Mouse (Mus musculus): ENCODE results near the gene Mad1l1. TPM values are rescaled to one million over a fixed set of nuclear protein-coding genes. Genes with fewer than 3 reads are reported as not detected.

The Mad1l1 gene
- polyA plus RNA-seq, 1 experiment = 18.3 TPM

DNA sequence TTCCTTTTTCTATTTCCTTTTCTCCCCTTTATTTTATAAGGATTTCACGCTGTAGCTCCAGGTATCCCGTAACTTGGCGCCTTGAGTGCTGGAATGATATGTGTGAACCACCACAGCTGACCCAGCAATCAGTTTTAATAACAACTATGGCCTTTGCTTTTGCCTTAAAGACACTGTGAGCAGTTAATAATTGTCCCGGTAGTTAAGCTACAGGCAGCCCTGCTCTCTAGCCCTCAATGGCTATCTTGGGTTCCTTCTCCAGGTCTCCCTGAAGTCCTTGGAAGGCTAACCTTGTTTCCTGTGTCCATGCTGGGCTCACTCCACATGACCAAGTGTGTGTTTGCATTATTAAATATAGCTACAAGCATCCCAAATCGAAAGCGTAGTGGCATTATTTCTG, 237.0 kb downstream of the Mad1l1 start:
- 94% methylated on average over 6 of the region's 6 CpGs for WGBS
- TF ChIP-seq POLR2A (IDR thresholded peaks at IDR 0.05; ENCODE audit: low read depth, low read length) = no peak
- TF ChIP-seq CTCF (IDR thresholded peaks at IDR 0.05; ENCODE audit: extremely low read depth, insufficient read depth, insufficient read length, insufficient replicate concordance) = no peak
- Histone ChIP-seq H3K36me3 (ENCODE audit: control insufficient read depth, insufficient read depth, low read length) (peaks cover 6% of the 10 kb centered on the region), H3K27me3 (ENCODE audit: control insufficient read depth, insufficient read depth, low read length) (no peaks in the 10 kb centered on the region), H3K4me3 (ENCODE audit: extremely low read depth, insufficient read depth, insufficient read length) (no peak overlapping the region), H3K4me1 (ENCODE audit: control insufficient read depth, insufficient read depth, insufficient read length) (no peaks in the 10 kb centered on the region), H3K27ac (ENCODE audit: insufficient read depth, low read length) (no peak overlapping the region)
- DNase-seq (ENCODE audit: low read depth in 1 of 2, low spot score in 2 of 2) = no peak

DNA sequence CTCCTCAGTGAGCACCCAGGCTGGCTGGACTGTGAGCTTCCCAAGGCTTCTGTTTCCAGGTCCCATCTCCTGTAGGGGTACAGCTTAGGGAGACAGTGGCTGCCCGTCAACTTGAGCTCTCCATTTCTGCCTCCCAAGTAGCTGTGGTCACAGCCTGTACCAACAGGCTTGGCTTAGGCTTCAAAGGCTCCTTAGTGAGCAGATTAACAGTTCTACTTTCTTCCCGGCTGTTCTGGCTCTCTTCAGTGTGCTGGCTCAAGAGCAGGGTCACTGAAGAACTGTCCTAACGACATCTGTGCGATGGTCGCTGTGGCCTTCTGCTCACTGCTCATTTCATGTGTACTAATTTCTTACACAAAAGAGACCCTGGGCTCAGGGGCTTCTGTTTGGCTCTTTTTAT, 237.4 kb downstream of the Mad1l1 start:
- Histone ChIP-seq H3K27ac (ENCODE audit: insufficient read depth, low read length) (no peak overlapping the region), H3K27me3 (ENCODE audit: control insufficient read depth, insufficient read depth, low read length) (no peaks in the 10 kb centered on the region), H3K4me3 (ENCODE audit: extremely low read depth, insufficient read depth, insufficient read length) (no peak overlapping the region), H3K4me1 (ENCODE audit: control insufficient read depth, insufficient read depth, insufficient read length) (no peaks in the 10 kb centered on the region), H3K36me3 (ENCODE audit: control insufficient read depth, insufficient read depth, low read length) (peaks cover 6% of the 10 kb centered on the region)
- 88% methylated on average over 5 of the region's 5 CpGs for WGBS
- DNase-seq (ENCODE audit: low read depth in 1 of 2, low spot score in 2 of 2) = no peak
- no peak for TF ChIP-seq POLR2A (IDR thresholded peaks at IDR 0.05; ENCODE audit: low read depth, low read length)
- no peak for TF ChIP-seq CTCF (IDR thresholded peaks at IDR 0.05; ENCODE audit: extremely low read depth, insufficient read depth, insufficient read length, insufficient replicate concordance)

DNA sequence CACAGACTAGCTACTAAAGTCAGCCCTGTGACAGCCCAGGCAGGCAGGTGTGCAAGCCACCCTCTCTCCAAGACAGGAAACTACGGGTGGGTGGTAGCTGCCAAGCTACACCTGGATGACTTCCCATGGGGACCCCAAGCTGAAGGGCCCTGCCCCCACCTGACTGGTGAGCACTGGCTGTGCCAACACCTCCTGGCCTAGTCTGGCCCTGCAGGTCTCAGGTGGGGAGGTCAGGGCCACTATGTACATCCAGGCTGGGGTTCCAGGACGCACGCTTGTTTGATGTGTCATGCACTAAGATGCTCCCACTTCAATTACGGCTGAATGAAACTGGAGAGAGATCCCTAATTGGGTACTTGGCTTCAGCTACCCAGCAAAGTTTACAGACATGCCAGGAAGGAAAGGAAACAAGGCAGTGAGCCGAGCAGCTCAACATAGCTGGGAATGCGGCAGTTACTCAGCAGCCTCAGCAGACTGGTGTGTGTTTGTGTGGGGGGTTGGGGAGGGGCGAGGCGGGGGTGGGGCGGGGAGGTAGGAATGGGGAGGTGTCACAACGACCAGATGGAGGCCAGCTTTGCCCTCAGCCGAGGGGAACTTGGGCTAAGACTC, 239.0 kb downstream of the Mad1l1 start:
- Histone ChIP-seq H3K36me3 (ENCODE audit: control insufficient read depth, insufficient read depth, low read length) (peaks cover 1% of the 10 kb centered on the region; the same call in 1 of the 2 replicates), H3K27me3 (ENCODE audit: control insufficient read depth, insufficient read depth, low read length) (no peaks in the 10 kb centered on the region), H3K4me3 (ENCODE audit: extremely low read depth, insufficient read depth, insufficient read length) (no peak overlapping the region), H3K4me1 (ENCODE audit: control insufficient read depth, insufficient read depth, insufficient read length) (no peaks in the 10 kb centered on the region), H3K27ac (ENCODE audit: insufficient read depth, low read length) (no peak overlapping the region)
- TF ChIP-seq CTCF (IDR thresholded peaks at IDR 0.05; ENCODE audit: extremely low read depth, insufficient read depth, insufficient read length, insufficient replicate concordance) = no peak
- TF ChIP-seq POLR2A (IDR thresholded peaks at IDR 0.05; ENCODE audit: low read depth, low read length) = no peak
- 83% methylated on average over 11 of the region's 11 CpGs for WGBS
- DNase-seq (ENCODE audit: low read depth in 1 of 2, low spot score in 2 of 2) = no peak

DNA sequence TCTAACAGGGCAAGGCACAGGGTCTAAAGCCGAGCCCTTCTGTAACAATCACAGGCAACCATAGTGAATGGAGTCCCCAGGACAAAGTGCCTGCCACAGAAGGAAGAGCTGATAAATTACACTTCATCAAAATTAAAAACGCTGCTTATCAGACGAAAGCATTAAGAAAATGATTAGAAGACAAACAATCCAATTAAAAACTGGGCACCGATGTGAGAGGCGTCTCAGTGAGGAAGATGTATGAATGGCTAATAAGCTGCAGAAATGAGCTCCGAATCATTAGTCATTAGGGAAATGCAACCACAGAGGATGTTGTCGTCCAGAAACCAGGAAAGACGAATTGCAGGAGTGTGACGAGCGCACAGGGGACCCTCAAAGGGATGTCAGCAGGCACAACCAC, 240.3 kb downstream of the Mad1l1 start:
- 0 out of 2 replicates have a peak, but pooled peaks cover under 1% of the 10 kb centered on the region for H3K36me3 ChIP-seq (ENCODE audit: control insufficient read depth, insufficient read depth, low read length)

DNA sequence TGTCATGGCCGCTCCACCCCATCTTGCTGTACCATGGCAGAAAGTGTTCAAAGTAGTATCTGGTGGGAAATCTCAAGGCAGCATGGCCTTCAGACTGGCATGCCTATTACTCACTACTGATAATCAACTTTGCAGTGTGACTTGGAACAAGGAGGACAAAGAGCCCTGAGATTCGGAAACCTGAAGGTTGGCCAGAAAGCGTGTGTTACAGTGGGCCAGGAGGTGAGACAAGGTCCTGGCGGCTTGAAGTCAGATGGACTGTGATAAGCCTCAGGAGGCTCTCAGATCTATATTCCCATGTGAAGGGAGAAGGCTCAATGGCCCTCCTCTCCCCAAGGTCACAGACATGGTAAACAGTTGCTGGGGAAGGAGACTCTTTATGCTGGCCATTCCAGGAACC, 241.8 kb downstream of the Mad1l1 start:
- Histone ChIP-seq H3K4me3 (ENCODE audit: extremely low read depth, insufficient read depth, insufficient read length) (no peak overlapping the region), H3K27ac (ENCODE audit: insufficient read depth, low read length) (no peak overlapping the region), H3K27me3 (ENCODE audit: control insufficient read depth, insufficient read depth, low read length) (no peaks in the 10 kb centered on the region), H3K4me1 (ENCODE audit: control insufficient read depth, insufficient read depth, insufficient read length) (no peaks in the 10 kb centered on the region), H3K36me3 (ENCODE audit: control insufficient read depth, insufficient read depth, low read length) (no peaks in the 10 kb centered on the region)
- TF ChIP-seq POLR2A (IDR thresholded peaks at IDR 0.05; ENCODE audit: low read depth, low read length) = no peak
- no peak for TF ChIP-seq CTCF (IDR thresholded peaks at IDR 0.05; ENCODE audit: extremely low read depth, insufficient read depth, insufficient read length, insufficient replicate concordance)
- 94% methylated on average over 4 of the region's 4 CpGs for WGBS
- DNase-seq (ENCODE audit: low read depth in 1 of 2, low spot score in 2 of 2) = no peak

More for the DNA sequence above, 240.3 kb downstream of the Mad1l1 start:
- no peak overlapping the region for H3K27ac ChIP-seq (ENCODE audit: insufficient read depth, low read length)
- 96% methylated on average over 10 of the region's 10 CpGs for WGBS
- TF ChIP-seq CTCF (IDR thresholded peaks at IDR 0.05; ENCODE audit: extremely low read depth, insufficient read depth, insufficient read length, insufficient replicate concordance) = no peak
- no peak for TF ChIP-seq POLR2A (IDR thresholded peaks at IDR 0.05; ENCODE audit: low read depth, low read length)
- no peaks in the 10 kb centered on the region for H3K27me3 ChIP-seq (ENCODE audit: control insufficient read depth, insufficient read depth, low read length)
- DNase-seq (ENCODE audit: low read depth in 1 of 2, low spot score in 2 of 2) = no peak
- H3K4me1 ChIP-seq (ENCODE audit: control insufficient read depth, insufficient read depth, insufficient read length) = no peaks in the 10 kb centered on the region
- no peak overlapping the region for H3K4me3 ChIP-seq (ENCODE audit: extremely low read depth, insufficient read depth, insufficient read length)

DNA sequence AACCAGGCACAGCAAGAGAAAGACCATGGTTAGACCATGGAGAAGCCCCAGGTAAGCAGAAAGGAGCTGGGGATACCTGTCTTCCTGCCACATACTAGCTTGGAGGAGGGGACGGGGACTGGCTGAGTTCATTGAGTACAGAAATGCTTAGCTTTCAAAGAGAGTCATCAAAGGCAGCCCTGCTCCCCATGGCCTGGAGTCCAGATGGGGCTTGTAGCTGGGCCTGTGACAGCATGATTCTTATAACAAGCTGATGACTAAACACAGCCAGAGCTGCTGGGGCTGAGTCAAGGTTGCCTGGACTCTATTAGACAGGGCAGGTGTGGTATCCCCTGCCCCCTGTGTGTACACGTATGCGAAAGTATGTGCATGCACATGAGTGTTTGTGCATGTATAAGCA, 242.9 kb downstream of the Mad1l1 start:
- Histone ChIP-seq H3K4me3 (ENCODE audit: extremely low read depth, insufficient read depth, insufficient read length) (no peak overlapping the region), H3K27me3 (ENCODE audit: control insufficient read depth, insufficient read depth, low read length) (no peaks in the 10 kb centered on the region), H3K27ac (ENCODE audit: insufficient read depth, low read length) (no peak overlapping the region), H3K36me3 (ENCODE audit: control insufficient read depth, insufficient read depth, low read length) (no peaks in the 10 kb centered on the region), H3K4me1 (ENCODE audit: control insufficient read depth, insufficient read depth, insufficient read length) (no peaks in the 10 kb centered on the region)
- no peak for DNase-seq (ENCODE audit: low read depth in 1 of 2, low spot score in 2 of 2)
- no peak for TF ChIP-seq POLR2A (IDR thresholded peaks at IDR 0.05; ENCODE audit: low read depth, low read length)
- no peak for TF ChIP-seq CTCF (IDR thresholded peaks at IDR 0.05; ENCODE audit: extremely low read depth, insufficient read depth, insufficient read length, insufficient replicate concordance)
- 95% methylated on average over 3 of the region's 3 CpGs for WGBS

DNA sequence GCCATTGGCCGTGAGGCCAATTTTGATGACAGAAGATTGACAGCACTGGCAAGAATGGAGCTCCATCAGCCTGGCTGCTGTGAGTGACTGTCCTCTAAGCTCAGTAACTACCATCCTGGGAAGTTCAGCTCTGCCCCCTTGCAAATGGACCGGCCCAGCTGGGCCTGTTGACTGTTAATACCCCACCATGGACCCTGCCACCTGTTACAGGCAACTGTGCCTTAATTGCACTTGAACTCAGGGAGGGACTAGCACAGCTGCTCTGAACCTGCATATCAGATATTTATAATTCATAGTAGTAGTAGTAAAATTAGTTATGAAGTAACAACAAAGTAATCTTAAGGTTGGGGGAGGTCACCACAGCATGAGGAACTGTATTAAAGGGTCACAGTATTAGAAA, 244.9 kb downstream of the Mad1l1 start:
- Histone ChIP-seq H3K4me3 (ENCODE audit: extremely low read depth, insufficient read depth, insufficient read length) (no peak overlapping the region), H3K36me3 (ENCODE audit: control insufficient read depth, insufficient read depth, low read length) (no peaks in the 10 kb centered on the region), H3K4me1 (ENCODE audit: control insufficient read depth, insufficient read depth, insufficient read length) (no peaks in the 10 kb centered on the region), H3K27me3 (ENCODE audit: control insufficient read depth, insufficient read depth, low read length) (no peaks in the 10 kb centered on the region), H3K27ac (ENCODE audit: insufficient read depth, low read length) (no peak overlapping the region)
- DNase-seq (ENCODE audit: low read depth in 1 of 2, low spot score in 2 of 2) = no peak
- 97% methylated on average over 2 of the region's 2 CpGs for WGBS
- TF ChIP-seq POLR2A (IDR thresholded peaks at IDR 0.05; ENCODE audit: low read depth, low read length) (no peak), CTCF (IDR thresholded peaks at IDR 0.05; ENCODE audit: extremely low read depth, insufficient read depth, insufficient read length, insufficient replicate concordance) (no peak)

Measured in spleen, adult 2 months (tissue).